Mouse (Mus musculus): ENCODE data around the gene Gm20869.
"Not testable (repeated sequence)": the region's sequence is repeated elsewhere in the genome, so short reads cannot be mapped to it uniquely, and the experiment has no call there.

Gene Gm20869

GRCm38 (mm10) chrY:71469149-71469548, at the start of gene Gm20869:
Gene Gm20869 (plus strand): TSS chrY:71469449.
- not testable (repeated sequence) for DNase-seq (ENCODE audit: low spot score)

Data from T-cell, adult 2 months (primary cell).